Mouse (Mus musculus): ENCODE measurements around the gene Farp1. TPM values are rescaled to one million over a fixed set of nuclear protein-coding genes. Genes with fewer than 3 reads are reported as not detected.
"Not testable (repeated sequence)": the region's sequence is repeated elsewhere in the genome, so short reads cannot be mapped to it uniquely, and the experiment has no call there.

Gene Farp1
- polyA plus RNA-seq, 1 experiment from 2014 or later, result 36.1 TPM

DNA sequence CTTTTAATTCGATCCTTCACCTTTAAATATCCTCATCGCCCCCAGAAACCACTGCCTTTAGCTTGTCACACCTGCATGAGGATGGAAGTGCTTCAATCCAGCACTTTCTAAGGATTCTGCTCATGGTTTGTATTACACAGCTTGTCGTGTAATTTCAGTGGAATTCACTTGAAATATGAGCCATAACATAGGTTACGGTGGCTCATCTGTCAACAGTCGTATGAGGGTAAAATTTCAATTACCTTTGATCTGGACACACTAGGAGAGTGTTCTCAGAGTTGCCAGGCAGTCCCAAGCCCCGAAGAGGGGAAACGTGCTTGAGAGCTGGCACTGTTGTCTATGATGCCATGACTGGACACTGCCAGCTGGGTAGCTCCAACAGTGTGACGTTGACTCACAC lies 77.1 kb downstream of the Farp1 start:
- no peaks in the 10 kb centered on the region for H3K27me3 ChIP-seq (ENCODE audit: insufficient read depth, poor library complexity, severe bottlenecking)
- H3K9me3 ChIP-seq, result no peaks in the 10 kb centered on the region
- WGBS, result 87% methylated on average over 8 of the region's 8 CpGs
- H3K27ac ChIP-seq, result no peak overlapping the region
- H3K4me1 ChIP-seq, result peaks cover 44% of the 10 kb centered on the region
- H3K4me3 ChIP-seq, result no peak overlapping the region
- H3K36me3 ChIP-seq, result peaks cover 13% of the 10 kb centered on the region
- DNase-seq (ENCODE audit: low spot score), result no peak

DNA sequence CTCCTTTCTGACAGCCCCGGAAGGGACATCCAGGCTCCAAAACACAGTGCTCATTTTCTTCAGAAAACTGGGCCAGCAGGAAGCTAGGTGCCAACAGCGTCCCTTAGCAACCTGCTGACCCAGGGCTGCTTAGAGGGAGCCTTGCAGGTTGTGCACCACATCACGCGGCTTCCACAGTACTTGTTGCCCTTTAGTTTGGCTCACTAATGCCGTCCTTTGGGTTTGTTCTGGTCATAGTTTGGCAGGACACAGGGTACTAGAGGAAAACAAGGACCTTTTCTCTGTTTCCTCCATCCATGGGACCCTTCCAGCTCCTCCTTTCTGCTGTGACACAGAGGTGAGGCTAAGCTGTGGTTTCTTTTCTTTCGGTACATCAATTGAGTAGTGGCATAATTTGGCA lies 78.8 kb downstream of the Farp1 start:
- Histone ChIP-seq H3K4me1 (peaks cover 31% of the 10 kb centered on the region), H3K4me3 (no peak overlapping the region), H3K27ac (no peak overlapping the region), H3K36me3 (peaks cover 15% of the 10 kb centered on the region), H3K27me3 (ENCODE audit: insufficient read depth, poor library complexity, severe bottlenecking) (no peaks in the 10 kb centered on the region), H3K9me3 (no peaks in the 10 kb centered on the region)
- 89% methylated on average over 6 of the region's 6 CpGs for WGBS
- DNase-seq (ENCODE audit: low spot score), result no peak

DNA sequence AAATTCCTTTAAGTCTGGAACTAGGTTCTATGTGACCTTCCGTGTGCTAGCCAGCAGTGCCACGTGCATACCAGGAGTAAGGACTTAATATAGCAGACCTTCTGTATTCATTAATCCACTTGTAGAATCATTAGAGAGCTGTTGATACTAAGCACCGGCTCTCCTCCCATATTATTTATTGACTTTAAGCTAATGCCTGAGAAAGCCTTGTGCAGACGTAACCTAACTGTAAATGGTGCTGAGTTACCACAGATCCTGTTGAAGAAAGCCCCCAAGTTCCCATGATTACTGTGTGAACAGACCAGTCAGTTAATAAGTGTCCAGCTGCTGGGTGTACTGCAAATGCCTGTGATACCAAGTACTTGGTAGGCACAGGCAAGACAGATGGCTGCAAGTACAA lies 81.7 kb downstream of the Farp1 start:
- Histone ChIP-seq H3K9me3 (no peaks in the 10 kb centered on the region), H3K27me3 (ENCODE audit: insufficient read depth, poor library complexity, severe bottlenecking) (no peaks in the 10 kb centered on the region), H3K36me3 (peaks cover 28% of the 10 kb centered on the region), H3K4me1 (peaks cover 15% of the 10 kb centered on the region), H3K27ac (no peak overlapping the region), H3K4me3 (no peak overlapping the region)
- 93% methylated on average over 4 of the region's 4 CpGs for WGBS
- DNase-seq (ENCODE audit: low spot score), result no peak

GRCm38 (mm10) chr14:121118860-121119259 lies 83.9 kb downstream of the Farp1 start:
- H3K4me3 ChIP-seq, result no peak overlapping the region
- 76% methylated on average over 7 of the region's 7 CpGs for WGBS
- no peaks in the 10 kb centered on the region for H3K9me3 ChIP-seq
- H3K27ac ChIP-seq, result no peak overlapping the region
- peaks cover 28% of the 10 kb centered on the region for H3K4me1 ChIP-seq
- H3K36me3 ChIP-seq, result peaks cover 23% of the 10 kb centered on the region
- H3K27me3 ChIP-seq (ENCODE audit: insufficient read depth, poor library complexity, severe bottlenecking), result no peaks in the 10 kb centered on the region
- no peak for DNase-seq (ENCODE audit: low spot score)

DNA sequence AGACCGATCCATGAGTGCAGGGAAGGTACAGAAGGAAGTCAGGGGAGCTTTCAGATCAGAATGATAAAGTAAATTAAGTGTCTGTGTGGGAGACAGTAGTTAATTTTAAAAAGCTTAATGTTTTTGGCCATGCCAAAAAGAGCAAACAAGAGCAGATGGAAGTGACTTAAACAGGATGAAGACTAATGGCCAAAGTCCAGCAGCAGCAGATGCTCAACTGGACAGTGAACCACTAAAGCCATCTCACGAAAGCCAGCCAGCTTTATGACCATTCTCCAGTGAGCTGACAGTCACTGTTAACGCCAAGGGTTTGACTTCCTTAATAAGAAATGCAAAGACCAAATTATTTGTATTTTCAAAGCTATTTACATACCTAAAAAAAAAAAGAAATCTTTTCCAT lies 86.7 kb downstream of the Farp1 start:
- Histone ChIP-seq H3K9me3 (no peaks in the 10 kb centered on the region), H3K27ac (no peak overlapping the region), H3K27me3 (ENCODE audit: insufficient read depth, poor library complexity, severe bottlenecking) (no peaks in the 10 kb centered on the region), H3K36me3 (peaks cover 21% of the 10 kb centered on the region), H3K4me3 (no peak overlapping the region), H3K4me1 (peaks cover 40% of the 10 kb centered on the region)
- no peak for DNase-seq (ENCODE audit: low spot score)
- WGBS, result 75% methylated on average over 3 of the region's 3 CpGs

DNA sequence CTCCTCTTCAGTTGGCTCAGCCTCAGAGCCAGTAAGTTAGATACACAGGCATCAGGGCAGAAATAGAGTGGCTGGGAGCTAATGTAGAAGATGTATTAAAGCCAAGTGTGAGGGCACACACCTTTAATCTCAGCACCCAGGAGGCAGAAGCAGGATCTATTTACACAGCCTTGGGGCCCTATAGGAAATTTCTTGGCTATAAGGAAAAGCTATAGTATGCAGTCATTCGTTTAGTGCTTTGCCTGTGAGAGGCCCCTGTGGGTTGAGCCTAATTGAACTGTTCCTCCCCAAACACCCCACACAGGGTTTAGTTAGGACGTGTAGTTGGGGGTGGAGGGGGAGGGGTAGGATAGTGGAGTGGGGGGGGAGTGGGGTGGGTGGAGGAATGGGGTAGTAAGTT lies 87.9 kb downstream of the Farp1 start:
- Histone ChIP-seq H3K4me1 (peaks cover 48% of the 10 kb centered on the region), H3K4me3 (no peak overlapping the region), H3K27me3 (ENCODE audit: insufficient read depth, poor library complexity, severe bottlenecking) (no peaks in the 10 kb centered on the region), H3K36me3 (peaks cover 29% of the 10 kb centered on the region), H3K9me3 (no peaks in the 10 kb centered on the region), H3K27ac (no peak overlapping the region)
- DNase-seq (ENCODE audit: low spot score), result no peak
- 51% methylated on average over 2 of the region's 2 CpGs for WGBS

- no peak for DNase-seq (ENCODE audit: low spot score)
- H3K4me3 ChIP-seq, result no peak overlapping the region
- H3K9me3 ChIP-seq, result no peaks in the 10 kb centered on the region
- H3K4me1 ChIP-seq, result peaks cover 56% of the 10 kb centered on the region
- peaks cover 23% of the 10 kb centered on the region for H3K36me3 ChIP-seq
- no peak overlapping the region for H3K27ac ChIP-seq
- WGBS, result 79% methylated on average over 8 of the region's 8 CpGs
- no peaks in the 10 kb centered on the region for H3K27me3 ChIP-seq (ENCODE audit: insufficient read depth, poor library complexity, severe bottlenecking)
Observed at GRCm38 (mm10) chr14:121124409-121125010, 89.5 kb downstream of the Farp1 start.

- peaks cover 14% of the 10 kb centered on the region; the same call in 1 of the 2 replicates for H3K36me3 ChIP-seq
- H3K27ac ChIP-seq, result no peak overlapping the region
- no peaks in the 10 kb centered on the region for H3K9me3 ChIP-seq
- DNase-seq (ENCODE audit: low spot score), result no peak
- no peak overlapping the region for H3K4me3 ChIP-seq
- H3K4me1 ChIP-seq, result peaks cover 61% of the 10 kb centered on the region
- no peaks in the 10 kb centered on the region for H3K27me3 ChIP-seq (ENCODE audit: insufficient read depth, poor library complexity, severe bottlenecking)
- 78% methylated on average over 3 of the region's 3 CpGs for WGBS
Observed at GRCm38 (mm10) chr14:121125651-121126050, 90.7 kb downstream of the Farp1 start.

DNA sequence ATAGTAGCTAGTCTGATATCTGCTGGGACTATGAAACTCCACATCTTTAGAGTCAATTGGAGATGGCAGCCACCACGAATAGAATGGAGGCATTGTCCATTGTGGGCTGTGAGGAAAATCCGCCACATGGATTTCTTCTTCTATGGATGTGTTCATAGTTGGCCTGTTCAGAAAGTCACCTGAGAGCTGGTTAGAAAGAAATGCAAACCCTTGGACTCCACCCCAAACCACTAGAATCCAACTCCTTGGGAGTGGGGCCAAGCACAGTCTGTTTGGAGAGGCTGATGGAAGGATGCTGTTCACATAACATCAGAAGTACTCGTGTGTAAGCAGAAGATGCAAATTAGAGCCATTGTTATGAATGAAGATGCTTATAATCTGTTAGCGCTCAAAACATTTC lies 91.3 kb downstream of the Farp1 start:
- H3K4me1 ChIP-seq, result peaks cover 67% of the 10 kb centered on the region
- H3K36me3 ChIP-seq, result peaks cover 13% of the 10 kb centered on the region; the same call in 1 of the 2 replicates
- H3K27ac ChIP-seq, result no peak overlapping the region
- H3K9me3 ChIP-seq, result no peaks in the 10 kb centered on the region
- WGBS, result 84% methylated on average over 4 of the region's 4 CpGs
- no peak overlapping the region for H3K4me3 ChIP-seq
- DNase-seq (ENCODE audit: low spot score), result no peak
- H3K27me3 ChIP-seq (ENCODE audit: insufficient read depth, poor library complexity, severe bottlenecking), result no peaks in the 10 kb centered on the region

GRCm38 (mm10) chr14:121128858-121129800 lies 94.1 kb downstream of the Farp1 start:
- no peaks in the 10 kb centered on the region for H3K27me3 ChIP-seq (ENCODE audit: insufficient read depth, poor library complexity, severe bottlenecking)
- no peak for DNase-seq (ENCODE audit: low spot score)
- H3K27ac ChIP-seq, result peak overlapping the region; percentile 69
- peaks cover 10% of the 10 kb centered on the region; the same call in 1 of the 2 replicates for H3K36me3 ChIP-seq
- peaks cover 76% of the 10 kb centered on the region for H3K4me1 ChIP-seq
- H3K9me3 ChIP-seq, result no peaks in the 10 kb centered on the region
- WGBS, result 49% methylated on average over 20 of the region's 20 CpGs
- no peak overlapping the region for H3K4me3 ChIP-seq

DNA sequence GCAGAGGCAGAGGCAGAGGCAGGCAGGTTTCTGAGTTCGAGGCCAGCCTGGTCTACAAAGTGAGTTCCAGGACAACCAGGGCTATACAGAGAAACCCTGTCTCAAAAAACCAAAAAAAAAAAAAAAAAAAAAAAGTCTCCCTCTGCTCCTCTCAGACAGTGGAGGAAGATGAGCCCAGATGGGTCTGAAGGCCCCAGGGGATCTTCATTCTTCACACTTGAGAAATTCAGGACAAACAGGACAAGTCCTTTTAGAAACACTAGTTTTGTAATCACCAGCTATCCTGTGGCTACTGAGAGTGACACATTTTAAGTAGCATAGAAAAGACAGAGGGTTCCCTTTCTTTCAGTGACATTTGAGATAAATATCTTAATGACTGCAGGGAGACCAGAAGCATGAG lies 95.4 kb downstream of the Farp1 start:
- H3K36me3 ChIP-seq; H3K9me3 ChIP-seq; DNase-seq (ENCODE audit: low spot score); H3K27me3 ChIP-seq (ENCODE audit: insufficient read depth, poor library complexity, severe bottlenecking); H3K4me3 ChIP-seq: not testable (repeated sequence)
- peak overlapping the region; percentile 39; the same call in 1 of the 2 replicates for H3K27ac ChIP-seq
- H3K4me1 ChIP-seq, result peaks cover 75% of the 10 kb centered on the region
- whole genome bisulfite sequencing, result 70% methylated on average over 1 of the region's 1 CpGs

DNA sequence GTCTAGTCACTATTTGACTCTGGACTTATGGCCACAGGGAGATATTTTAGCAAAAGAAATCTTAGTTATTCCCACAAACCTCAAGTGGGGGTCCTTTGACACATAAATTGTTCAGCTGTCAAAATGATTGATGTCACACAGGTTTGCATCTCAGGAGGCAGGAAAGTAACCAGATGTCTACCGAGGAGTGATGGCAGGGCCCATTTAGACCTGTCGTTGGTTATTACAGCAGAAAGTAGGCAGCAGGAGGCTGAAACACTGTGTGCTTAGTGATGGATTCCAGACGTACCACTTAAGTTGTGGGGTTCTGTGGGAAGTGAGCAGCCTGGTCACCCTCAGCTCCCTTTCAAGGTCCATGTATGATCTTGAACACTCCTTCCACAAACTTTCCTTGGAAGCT lies 99.4 kb downstream of the Farp1 start:
- H3K27ac ChIP-seq, result no peak overlapping the region
- DNase-seq (ENCODE audit: low spot score), result no peak
- no peak overlapping the region for H3K4me3 ChIP-seq
- WGBS, result 23% methylated on average over 3 of the region's 3 CpGs
- H3K27me3 ChIP-seq (ENCODE audit: insufficient read depth, poor library complexity, severe bottlenecking), result no peaks in the 10 kb centered on the region
- H3K9me3 ChIP-seq, result no peaks in the 10 kb centered on the region
- 0 out of 2 replicates have a peak, but pooled peaks cover 3% of the 10 kb centered on the region for H3K36me3 ChIP-seq
- peaks cover 80% of the 10 kb centered on the region for H3K4me1 ChIP-seq

DNA sequence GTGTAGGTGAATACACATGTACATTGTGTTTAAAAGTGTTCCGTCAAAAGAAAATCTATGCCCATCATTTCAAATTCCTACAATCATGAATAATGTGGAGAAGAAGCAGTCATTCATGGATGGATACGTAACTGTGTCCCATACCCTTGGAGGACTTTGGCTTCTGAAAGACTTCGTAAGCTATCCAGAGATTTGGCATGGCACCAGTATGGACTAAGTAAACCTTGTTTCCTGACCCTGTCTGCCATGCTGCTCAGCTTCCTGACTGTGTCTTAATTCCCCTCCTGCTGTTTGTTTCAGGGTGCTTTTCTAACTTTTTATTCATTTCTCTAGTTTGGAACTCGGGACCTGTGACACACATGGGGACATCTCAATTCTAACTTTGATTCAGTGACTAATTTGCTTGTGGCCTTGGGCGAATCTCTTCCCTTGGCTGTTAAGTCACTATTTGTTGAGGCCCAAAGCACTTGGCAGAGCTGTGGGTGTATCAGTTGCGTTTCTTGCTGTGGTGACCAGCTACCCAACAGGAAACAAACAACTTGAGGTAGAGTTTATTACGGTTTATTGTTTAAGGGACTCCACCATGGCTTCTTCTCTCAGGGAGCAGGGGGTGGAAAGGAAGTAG lies 108.9 kb downstream of the Farp1 start:
- H3K4me1 ChIP-seq, result peaks cover 66% of the 10 kb centered on the region
- no peaks in the 10 kb centered on the region for H3K9me3 ChIP-seq
- H3K27ac ChIP-seq, result no peak overlapping the region
- 84% methylated on average over 7 of the region's 7 CpGs for WGBS
- H3K36me3 ChIP-seq, result peaks cover 3% of the 10 kb centered on the region; the same call in 1 of the 2 replicates
- H3K27me3 ChIP-seq (ENCODE audit: insufficient read depth, poor library complexity, severe bottlenecking), result no peaks in the 10 kb centered on the region
- DNase-seq (ENCODE audit: low spot score), result no peak
- H3K4me3 ChIP-seq, result no peak overlapping the region
